17 mouse cellular contexts compared by ENCODE assay signal in genomic region chr4:111472511-111472910, GRCm38 (mm10). TPM values are rescaled to one million over a fixed set of nuclear protein-coding genes. Genes with fewer than 3 reads are reported as not detected.
"Had no signal": no experiment of that assay in that cellular context is flagged by ENCODE, and none has a peak within 500 bp of the region (broad histone marks: within the 10 kb centered on the region; RNA-seq: fewer than 3 reads in every experiment).

No protein-coding gene starts in this region.

- H3K4me3 ChIP-seq: liver, embryonic 13.5 days; lung, embryonic 15.5 days had no signal

- H3K4me2 ChIP-seq: liver, embryonic 13.5 days; lung, embryonic 15.5 days had no signal

- H3K4me1 ChIP-seq: liver, embryonic 13.5 days had no signal

- H3K27ac ChIP-seq: kidney, postnatal 0 days; liver, embryonic 13.5 days; lung, embryonic 15.5 days; macrophage had no signal

- DNase-seq: kidney, adult 11 months; kidney, adult 9 months; kidney, postnatal 36 days; layer of hippocampus, adult 9-11 months; layer of hippocampus, postnatal 36 days; liver, embryonic 13.5 days; liver, postnatal 0 days; retina, postnatal 1 day; right cerebral cortex, postnatal 4 days; spleen, adult 18-20 months; thymus, adult 18-20 months; thymus, postnatal 25 days had no signal

- H3K9ac ChIP-seq: liver, embryonic 13.5 days; liver, postnatal 0 days; lung, embryonic 15.5 days had no signal

- H3K27me3 ChIP-seq: liver, embryonic 13.5 days; lung, embryonic 15.5 days had no signal

- H3K36me3 ChIP-seq: liver, embryonic 13.5 days; lung, embryonic 15.5 days had no signal

- ATAC-seq: liver, postnatal 0 days; midbrain, embryonic 16.5 days had no signal

- H3K9me3 ChIP-seq: liver, embryonic 13.5 days; lung, embryonic 15.5 days had no signal

RNA-seq across cellular contexts. Expression of gene Bend5, which starts 57.7 kb away (rescaled TPM):
- total RNA-seq: megakaryocyte-erythroid progenitor cell, adult 5-6 weeks had no signal
- polyA plus RNA-seq: macrophage had no signal
